Mouse (Mus musculus) liver, embryonic 14.5 days (tissue): ENCODE measurements around the gene Pappa. TPM values are rescaled to one million over a fixed set of nuclear protein-coding genes. Genes with fewer than 3 reads are reported as not detected.

Source experiments
- ATAC-seq: fragments of 200-750 bp; cut with Nextera tagmentation; 2 replicates; pipeline ENCODE4 v1.8.0; 2017; ENCODE audit warnings: moderate number of reproducible peaks, mild to moderate bottlenecking, moderate library complexity; ENCODE audit not compliant: insufficient read depth
- DNase-seq, 3 experiments: peaks; one replicate each; pipeline ENCODE4 v3.0.0-alpha.2; 2012 to 2013; ENCODE audit warnings: low read depth in 3 of 3, low spot score in 3 of 3
- H3K27ac ChIP-seq: fragments of 300-500 bp; sonication (generic); 2 replicates; pipeline ENCODE4 v1.5.1; 2014; ENCODE audit warnings: moderate library complexity, mild to moderate bottlenecking, control low read depth, inconsistent platforms
- H3K27me3 ChIP-seq: fragments of 300-500 bp; sonication (generic); 2 replicates; pipeline ENCODE4 v1.6.1; 2014; ENCODE audit warnings: mild to moderate bottlenecking, low read length, moderate library complexity; ENCODE audit not compliant: control insufficient read depth, insufficient read depth
- H3K36me3 ChIP-seq: fragments of 300-500 bp; sonication (generic); replicated peaks from 2 replicates; pipeline ENCODE4 v1.6.1; 2014; ENCODE audit warnings: low read depth; ENCODE audit not compliant: control insufficient read depth, insufficient read depth
- H3K4me1 ChIP-seq, 2 experiments: fragments of 200-500 bp in 1 of 2; fragments of 300-500 bp in 1 of 2; sonication (generic) in 1 of 2; replicated peaks; 2 replicates each; pipeline ENCODE4 v1.6.1; 2012 to 2014; ENCODE audit warnings: antibody characterized with exemption in 1 of 2, inconsistent platforms in 1 of 2, low read length in 1 of 2; ENCODE audit not compliant: control insufficient read depth in 2 of 2, insufficient read depth in 2 of 2
- H3K4me2 ChIP-seq: fragments of 300-500 bp; sonication (generic); 2 replicates; pipeline ENCODE4 v1.6.1; 2014; ENCODE audit warnings: low read depth, mild to moderate bottlenecking, control low read depth, moderate library complexity
- H3K4me3 ChIP-seq, 2 experiments: fragments of 200-500 bp in 1 of 2; fragments of 300-500 bp in 1 of 2; sonication (generic) in 1 of 2; 2 replicates each; pipeline ENCODE4 v1.5.1; 2012 to 2014; ENCODE audit warnings: low read depth in 2 of 2, low read length in 2 of 2, mild to moderate bottlenecking in 2 of 2, control low read depth in 1 of 2, inconsistent platforms in 1 of 2, moderate library complexity in 1 of 2; ENCODE audit not compliant: insufficient read depth in 1 of 2
- H3K9ac ChIP-seq: fragments of 300-500 bp; sonication (generic); replicated peaks from 2 replicates; pipeline ENCODE4 v1.6.1; 2014; ENCODE audit warnings: mild to moderate bottlenecking, control low read depth, moderate library complexity
- H3K9me3 ChIP-seq: fragments of 300-500 bp; sonication (generic); 2 replicates; pipeline ENCODE4 v1.6.1; 2016; ENCODE audit warnings: low read length, mixed read lengths; ENCODE audit not compliant: control insufficient read depth
- CTCF ChIP-seq: IDR thresholded peaks from 2 replicates; pipeline ENCODE4 v1.5.1; 2016; ENCODE audit warnings: antibody characterized with exemption, low read depth, control low read depth
- EP300 ChIP-seq: IDR thresholded peaks from 2 replicates; pipeline ENCODE4 v1.6.1; 2016; ENCODE audit warnings: antibody characterized with exemption, low read depth
- WGBS: fragments of 180-500 bp; shearing (Covaris S2); extraction: QIAGEN DNeasy Blood & Tissue Kit; methylation state at CpG from one replicate; pipeline ENCODE4 v1.1.7; 2014; ENCODE audit not compliant: insufficient replicate concordance; 5-methylcytosine and 5-hydroxymethylcytosine counted together
- polyA plus RNA-seq, 2 experiments: library from polyadenylated mRNA; depleted of rRNA in 1 of 2; stranded (reverse) in 1 of 2; unstranded in 1 of 2; fragments of >200 nt; fragmentation: Nextera tagmentation in 1 of 2; extraction: Ambion mirVana in 1 of 2; gene quantifications; 2 replicates each; pipeline versions ENCODE4 v1.2.1 to v1.2.3; 2012 to 2014

The Pappa gene
- polyA plus RNA-seq, 2 experiments = 0.01 TPM

DNA sequence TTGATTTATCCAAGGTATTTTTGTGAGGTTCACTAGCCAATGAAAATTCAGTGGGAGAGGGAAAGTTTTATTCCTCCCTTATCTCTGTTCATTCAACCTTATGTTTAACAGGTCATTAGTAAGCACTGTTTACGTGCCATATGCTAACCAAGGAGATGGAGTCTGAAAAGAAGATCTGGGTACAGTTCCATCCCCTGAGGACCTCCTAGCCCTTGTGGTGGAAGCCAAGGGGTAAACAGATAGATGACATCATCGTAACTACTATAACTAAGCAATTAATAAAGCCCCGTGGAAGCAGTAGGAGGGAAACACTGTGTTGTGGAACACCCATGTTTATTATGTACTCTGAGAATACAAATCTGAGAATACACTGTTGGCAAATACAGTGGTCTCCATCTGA lies 12.6 kb downstream of the Pappa start:
- Histone ChIP-seq H3K9me3 (no peaks in the 10 kb centered on the region), H3K4me2 (no peak overlapping the region), H3K4me3 (no peak overlapping the region), H3K36me3 (no peaks in the 10 kb centered on the region), H3K4me1 (no peaks in the 10 kb centered on the region), H3K27ac (no peak overlapping the region), H3K27me3 (no peaks in the 10 kb centered on the region), H3K9ac (no peak overlapping the region)
- TF ChIP-seq CTCF = no peak
- TF ChIP-seq EP300 = no peak
- DNase-seq (no peak), ATAC-seq (no peak)
- 60% methylated on average over 3 of the region's 3 CpGs for WGBS

DNA sequence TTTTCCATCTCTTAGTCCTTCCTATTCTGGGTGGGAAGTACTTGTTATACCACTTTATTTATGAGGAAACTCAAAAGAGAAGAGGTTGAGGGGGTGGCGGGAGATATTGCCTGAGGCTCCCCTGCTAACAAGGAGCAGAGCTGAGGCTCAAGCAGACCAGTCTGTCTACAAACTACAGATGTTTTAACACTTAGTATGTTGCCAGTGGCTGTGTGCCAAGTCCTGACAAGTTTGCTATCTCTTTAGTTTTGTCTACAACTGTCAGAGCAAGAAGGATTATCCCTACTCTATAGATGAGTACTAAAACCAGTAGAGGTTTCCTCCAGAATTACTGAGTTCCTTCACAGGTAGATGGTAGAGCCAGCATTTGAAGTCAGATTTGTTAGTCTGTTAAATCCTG lies 23.0 kb downstream of the Pappa start:
- no peaks in the 10 kb centered on the region for H3K4me1 ChIP-seq
- no peak overlapping the region for H3K27ac ChIP-seq
- no peak overlapping the region for H3K4me2 ChIP-seq
- TF ChIP-seq CTCF (no peak), EP300 (no peak)
- H3K36me3 ChIP-seq = no peaks in the 10 kb centered on the region
- H3K27me3 ChIP-seq = no peaks in the 10 kb centered on the region
- H3K9ac ChIP-seq = no peak overlapping the region
- no peak overlapping the region for H3K4me3 ChIP-seq
- DNase-seq (no peak), ATAC-seq (no peak)
- WGBS = 54% methylated on average over 1 of the region's 1 CpGs
- no peaks in the 10 kb centered on the region for H3K9me3 ChIP-seq

DNA sequence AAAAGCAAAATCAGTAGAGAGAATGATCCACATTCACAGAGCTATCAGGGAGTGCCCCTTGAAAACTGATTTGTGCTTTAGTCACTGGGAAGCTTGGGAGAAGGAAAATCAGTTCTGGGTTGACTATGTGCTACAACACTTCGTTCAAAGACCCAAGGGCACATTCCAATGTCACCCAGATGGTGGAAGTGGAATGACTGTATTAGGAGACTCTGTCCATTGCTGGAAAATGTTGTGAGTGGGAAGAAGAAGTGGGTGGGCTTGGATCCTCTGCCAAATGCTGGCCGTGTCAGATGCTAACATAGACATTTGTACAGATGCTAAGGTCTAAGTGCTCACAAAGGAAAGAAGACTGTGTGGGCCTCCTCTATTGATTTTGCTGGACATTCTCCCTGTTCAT lies 29.6 kb downstream of the Pappa start:
- no peak for ATAC-seq

DNA sequence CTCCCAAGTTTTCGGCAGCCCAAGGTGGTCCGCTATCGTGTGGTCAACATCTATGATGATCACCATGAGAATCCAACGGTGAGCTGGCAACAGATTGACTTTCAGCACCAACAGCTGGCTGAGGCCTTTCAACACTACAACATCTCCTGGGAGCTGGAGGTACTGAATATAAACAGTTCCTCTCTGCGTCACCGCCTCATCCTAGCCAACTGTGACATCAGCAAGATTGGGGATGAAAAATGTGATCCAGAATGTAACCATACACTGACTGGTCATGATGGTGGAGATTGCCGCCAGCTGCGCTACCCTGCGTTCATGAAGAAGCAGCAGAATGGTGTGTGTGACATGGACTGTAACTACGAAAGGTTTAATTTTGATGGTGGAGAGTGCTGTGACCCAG lies 32.3 kb downstream of the Pappa start:
- TF ChIP-seq CTCF (no peak), EP300 (no peak)
- Histone ChIP-seq H3K27me3 (no peaks in the 10 kb centered on the region), H3K27ac (no peak overlapping the region), H3K9ac (no peak overlapping the region), H3K4me2 (no peak overlapping the region), H3K4me3 (no peak overlapping the region), H3K9me3 (no peaks in the 10 kb centered on the region), H3K36me3 (no peaks in the 10 kb centered on the region), H3K4me1 (no peaks in the 10 kb centered on the region)
- DNase-seq (no peak), ATAC-seq (no peak)
- WGBS = 76% methylated on average over 10 of the region's 10 CpGs

More for the DNA sequence above, 29.6 kb downstream of the Pappa start:
- no peaks in the 10 kb centered on the region for H3K27me3 ChIP-seq
- no peak overlapping the region for H3K4me3 ChIP-seq
- no peaks in the 10 kb centered on the region for H3K9me3 ChIP-seq
- WGBS = 39% methylated on average over 2 of the region's 2 CpGs
- no peaks in the 10 kb centered on the region for H3K36me3 ChIP-seq
- no peak overlapping the region for H3K9ac ChIP-seq
- H3K27ac ChIP-seq = no peak overlapping the region
- no peak overlapping the region for H3K4me2 ChIP-seq
- no peak for DNase-seq
- H3K4me1 ChIP-seq = no peaks in the 10 kb centered on the region
- TF ChIP-seq CTCF (no peak), EP300 (no peak)

GRCm38 (mm10) chr4:65158651-65159050 lies 34.7 kb downstream of the Pappa start:
- TF ChIP-seq CTCF = no peak
- no peak for TF ChIP-seq EP300
- no peaks in the 10 kb centered on the region for H3K36me3 ChIP-seq
- H3K4me3 ChIP-seq = no peak overlapping the region
- WGBS = 79% methylated on average over 3 of the region's 3 CpGs
- DNase-seq (no peak), ATAC-seq (no peak)
- H3K27me3 ChIP-seq = no peaks in the 10 kb centered on the region
- H3K9ac ChIP-seq = no peak overlapping the region
- H3K4me1 ChIP-seq = no peaks in the 10 kb centered on the region
- H3K9me3 ChIP-seq = no peaks in the 10 kb centered on the region
- no peak overlapping the region for H3K4me2 ChIP-seq
- H3K27ac ChIP-seq = no peak overlapping the region
